Mouse (Mus musculus): ENCODE data around the gene Wwox.

GRCm38 (mm10) chr8:115375361-115376047 is 936.0 kb downstream of the Wwox start:
- TF ChIP-seq EP300 (IDR thresholded peaks at IDR 0.05; ENCODE audit: low read length) (no peak), ZNF384 (IDR thresholded peaks at IDR 0.05; ENCODE audit: low read depth, low read length) (no peak), MAX (IDR thresholded peaks at IDR 0.05; ENCODE audit: low read length) (no peak), TCF12 (IDR thresholded peaks at IDR 0.05; ENCODE audit: low read depth, low read length) (no peak), CTCF (conservative IDR thresholded peaks at IDR 0.05 in 1 of 2, IDR thresholded peaks at IDR 0.05 in 1 of 2; ENCODE audit: low read depth in 2 of 2, low read length in 2 of 2) (no peak), KAT2A (IDR thresholded peaks at IDR 0.05; ENCODE audit: insufficient replicate concordance, low read length) (no peak), CHD1 (IDR thresholded peaks at IDR 0.05; ENCODE audit: low read depth, low read length) (no peak), POLR2A (IDR thresholded peaks at IDR 0.05; ENCODE audit: low read depth, low read length) (no peak), NELFE (IDR thresholded peaks at IDR 0.05; ENCODE audit: low read depth, low read length) (no peak), MYC (IDR thresholded peaks at IDR 0.05; ENCODE audit: low read depth, low read length) (no peak), SMC3 (IDR thresholded peaks at IDR 0.05; ENCODE audit: low read depth, low read length) (no peak), MAZ (IDR thresholded peaks at IDR 0.05; ENCODE audit: low read depth, low read length) (no peak)
